Mouse (Mus musculus) mesoderm, embryonic 11.5 days (tissue): ENCODE measurements at regions not wholly inside any gene's neighbourhood (a gene's known extent, or its start where the extent isn't known, plus 50 kb on each side); places are given as distances from the start of the nearest gene placed in this dataset.

Experiments used
- DNase-seq: peaks from one replicate; pipeline ENCODE4 v3.0.0-alpha.2; 2012; ENCODE audit warnings: low read depth, low spot score

GRCm38 (mm10) chr13:116017886-116018285, 291.6 kb downstream of the Isl1 start:
- DNase-seq, result no peak

GRCm38 (mm10) chr13:116003733-116004132, 305.8 kb downstream of the Isl1 start:
- DNase-seq, result no peak

- DNase-seq, result no peak
These were observed 307.0 kb downstream of the Isl1 start for GRCm38 (mm10) chr13:116002391-116002899.

- DNase-seq, result no peak
These were observed 318.9 kb downstream of the Isl1 start for GRCm38 (mm10) chr13:115990591-115990990.

- DNase-seq, result no peak
These were observed 320.4 kb downstream of the Isl1 start for GRCm38 (mm10) chr13:115989091-115989490.

- DNase-seq, result no peak
These were observed 323.2 kb downstream of the Isl1 start for GRCm38 (mm10) chr13:115986282-115986681.

- DNase-seq, result no peak
These were observed 323.8 kb downstream of the Isl1 start for GRCm38 (mm10) chr13:115985715-115986114.

- DNase-seq, result no peak
These were observed 331.6 kb downstream of the Isl1 start for GRCm38 (mm10) chr13:115977890-115978203.

GRCm38 (mm10) chr13:115977118-115977889, 332.2 kb downstream of the Isl1 start:
- no peak for DNase-seq
